Mouse (Mus musculus) midbrain, embryonic 11.5 days (tissue): ENCODE measurements around the gene Pxk. TPM values are rescaled to one million over a fixed set of nuclear protein-coding genes. Genes with fewer than 3 reads are reported as not detected.

Experiments
- ATAC-seq: fragments of 200-750 bp; cut with Nextera tagmentation; 2 replicates; pipeline ENCODE4 v1.8.0; 2017; ENCODE audit warnings: moderate TSS enrichment, moderate library complexity; ENCODE audit not compliant: low FRiP score
- DNase-seq: peaks from one replicate; pipeline ENCODE4 v3.0.0; 2015; ENCODE audit warnings: low spot score; ENCODE audit errors: missing footprints
- H3K27ac ChIP-seq: fragments of 300-500 bp; sonication (generic); 2 replicates; pipeline ENCODE4 v1.5.1; 2014; ENCODE audit warnings: low read depth, low read length
- H3K27me3 ChIP-seq: fragments of 300-500 bp; sonication (generic); 2 replicates; pipeline ENCODE4 v1.6.1; 2014; ENCODE audit warnings: mild to moderate bottlenecking, low read length, moderate library complexity, mixed read lengths; ENCODE audit not compliant: control insufficient read depth, insufficient read depth
- H3K36me3 ChIP-seq: fragments of 300-500 bp; sonication (generic); 2 replicates; pipeline ENCODE4 v1.6.1; 2014; ENCODE audit warnings: mild to moderate bottlenecking, low read length, moderate library complexity, mixed read lengths; ENCODE audit not compliant: control insufficient read depth, insufficient read depth
- H3K4me1 ChIP-seq: fragments of 300-500 bp; sonication (generic); 2 replicates; pipeline ENCODE4 v1.6.1; 2014; ENCODE audit warnings: low read length; ENCODE audit not compliant: control insufficient read depth, insufficient read depth
- H3K4me2 ChIP-seq: fragments of 300-500 bp; sonication (generic); 2 replicates; pipeline ENCODE4 v1.6.1; 2014; ENCODE audit warnings: mild to moderate bottlenecking, moderate library complexity
- H3K4me3 ChIP-seq: fragments of 300-500 bp; sonication (generic); 2 replicates; pipeline ENCODE4 v1.5.1; 2014; ENCODE audit warnings: low read depth, low read length
- H3K9ac ChIP-seq: fragments of 300-500 bp; sonication (generic); 2 replicates; pipeline ENCODE4 v1.6.1; 2014; ENCODE audit warnings: low read length
- H3K9me3 ChIP-seq: fragments of 300-500 bp; sonication (generic); 2 replicates; pipeline ENCODE4 v1.6.1; 2016; ENCODE audit warnings: low read length; ENCODE audit not compliant: control insufficient read depth
- WGBS: fragments of 180-500 bp; shearing (Covaris S2); extraction: QIAGEN DNeasy Blood & Tissue Kit; methylation state at CpG from one replicate; pipeline ENCODE4 v1.1.7; 2014; 5-methylcytosine and 5-hydroxymethylcytosine counted together
- polyA plus RNA-seq: library from polyadenylated mRNA; unstranded; fragments of >200 nt; fragmentation: Nextera tagmentation; extraction: Ambion mirVana; gene quantifications from 2 replicates; pipeline ENCODE4 v1.2.1, GENCODE M21; 2014

Pxk gene
- polyA plus RNA-seq, 1 experiment from 2014 or later, result 23.2 TPM

GRCm38 (mm10) chr14:8094931-8095561 is 3.0 kb upstream of the Pxk start:
- no peak for ATAC-seq
- whole genome bisulfite sequencing, result 77% methylated on average over 3 of the region's 3 CpGs
- Histone ChIP-seq H3K4me2 (no peak overlapping the region), H3K9me3 (no peaks in the 10 kb centered on the region), H3K36me3 (no peaks in the 10 kb centered on the region; the same call in 1 of the 2 replicates), H3K27me3 (no peaks in the 10 kb centered on the region), H3K4me3 (no peak overlapping the region), H3K9ac (no peak overlapping the region), H3K4me1 (peaks cover 3% of the 10 kb centered on the region; the same call in 1 of the 2 replicates), H3K27ac (no peak overlapping the region)
- no peak for DNase-seq

GRCm38 (mm10) chr14:8095562-8095950 is 2.5 kb upstream of the Pxk start:
- Histone ChIP-seq H3K27ac (no peak overlapping the region), H3K36me3 (no peaks in the 10 kb centered on the region; the same call in 1 of the 2 replicates), H3K4me1 (peaks cover 3% of the 10 kb centered on the region; the same call in 1 of the 2 replicates), H3K27me3 (no peaks in the 10 kb centered on the region), H3K9me3 (no peaks in the 10 kb centered on the region), H3K9ac (no peak overlapping the region), H3K4me2 (no peak overlapping the region), H3K4me3 (no peak overlapping the region)
- WGBS, result 83% methylated on average over 7 of the region's 7 CpGs
- ATAC-seq (no peak), DNase-seq (no peak)

GRCm38 (mm10) chr14:8098687-8098995 is 630 bp downstream of the Pxk start:
- 0% methylated on average over 5 of the region's 5 CpGs for WGBS
- H3K4me3 ChIP-seq, result peak overlapping the region; percentile 82
- ATAC-seq (no peak), DNase-seq (peak; percentile 93)
- H3K27me3 ChIP-seq, result no peaks in the 10 kb centered on the region
- H3K4me2 ChIP-seq, result peak overlapping the region; percentile 61
- H3K9ac ChIP-seq, result peak overlapping the region; percentile 79
- no peak overlapping the region for H3K27ac ChIP-seq
- peaks cover 3% of the 10 kb centered on the region; the same call in 1 of the 2 replicates for H3K4me1 ChIP-seq
- no peaks in the 10 kb centered on the region for H3K9me3 ChIP-seq
- H3K36me3 ChIP-seq, result no peaks in the 10 kb centered on the region

- H3K27me3 ChIP-seq, result no peaks in the 10 kb centered on the region
- no peaks in the 10 kb centered on the region for H3K9me3 ChIP-seq
- H3K9ac ChIP-seq, result no peak overlapping the region
- no peak overlapping the region for H3K27ac ChIP-seq
- 0 out of 2 replicates have a peak overlapping the region, but pooled peaks have one; percentile 61 for H3K4me2 ChIP-seq
- ATAC-seq (no peak), DNase-seq (no peak)
- H3K36me3 ChIP-seq, result no peaks in the 10 kb centered on the region
- 75% methylated on average over 10 of the region's 10 CpGs for WGBS
- peaks cover 3% of the 10 kb centered on the region; the same call in 1 of the 2 replicates for H3K4me1 ChIP-seq
- no peak overlapping the region for H3K4me3 ChIP-seq
Measured at GRCm38 (mm10) chr14:8099561-8100021, 1.6 kb downstream of the Pxk start.

GRCm38 (mm10) chr14:8101886-8102285 is 3.9 kb downstream of the Pxk start:
- no peak overlapping the region for H3K4me2 ChIP-seq
- peaks cover 3% of the 10 kb centered on the region; the same call in 1 of the 2 replicates for H3K4me1 ChIP-seq
- no peak for ATAC-seq
- DNase-seq, result no peak
- WGBS, result 82% methylated on average over 8 of the region's 8 CpGs
- no peaks in the 10 kb centered on the region for H3K9me3 ChIP-seq
- no peak overlapping the region for H3K9ac ChIP-seq
- no peaks in the 10 kb centered on the region for H3K36me3 ChIP-seq
- H3K4me3 ChIP-seq, result no peak overlapping the region
- H3K27me3 ChIP-seq, result no peaks in the 10 kb centered on the region
- no peak overlapping the region for H3K27ac ChIP-seq

GRCm38 (mm10) chr14:8102676-8103075 is 4.7 kb downstream of the Pxk start:
- peaks cover 1% of the 10 kb centered on the region; the same call in 1 of the 2 replicates for H3K4me1 ChIP-seq
- 84% methylated on average over 12 of the region's 12 CpGs for WGBS
- no peak for ATAC-seq
- no peak overlapping the region for H3K27ac ChIP-seq
- no peaks in the 10 kb centered on the region for H3K36me3 ChIP-seq
- H3K27me3 ChIP-seq, result no peaks in the 10 kb centered on the region
- H3K9me3 ChIP-seq, result no peaks in the 10 kb centered on the region
- H3K4me3 ChIP-seq, result no peak overlapping the region
- no peak overlapping the region for H3K4me2 ChIP-seq
- no peak overlapping the region for H3K9ac ChIP-seq
- no peak for DNase-seq

- Histone ChIP-seq H3K9ac (no peak overlapping the region), H3K4me3 (no peak overlapping the region), H3K36me3 (no peaks in the 10 kb centered on the region), H3K9me3 (no peaks in the 10 kb centered on the region), H3K27ac (no peak overlapping the region), H3K4me2 (no peak overlapping the region), H3K27me3 (no peaks in the 10 kb centered on the region), H3K4me1 (no peaks in the 10 kb centered on the region)
- no peak for DNase-seq
- WGBS, result 86% methylated on average over 4 of the region's 4 CpGs
- ATAC-seq, result no peak
Measured at GRCm38 (mm10) chr14:8108047-8108446, 10.0 kb downstream of the Pxk start.

GRCm38 (mm10) chr14:8108976-8109375 is 11.0 kb downstream of the Pxk start:
- no peak overlapping the region for H3K4me2 ChIP-seq
- no peaks in the 10 kb centered on the region for H3K36me3 ChIP-seq
- whole genome bisulfite sequencing, result 100% methylated on average over 1 of the region's 1 CpGs
- no peaks in the 10 kb centered on the region for H3K9me3 ChIP-seq
- DNase-seq, result no peak
- no peak overlapping the region for H3K4me3 ChIP-seq
- no peak for ATAC-seq
- no peaks in the 10 kb centered on the region for H3K4me1 ChIP-seq
- no peaks in the 10 kb centered on the region for H3K27me3 ChIP-seq
- H3K27ac ChIP-seq, result no peak overlapping the region
- no peak overlapping the region for H3K9ac ChIP-seq

GRCm38 (mm10) chr14:8111545-8111944 is 13.5 kb downstream of the Pxk start:
- Histone ChIP-seq H3K4me3 (no peak overlapping the region), H3K36me3 (no peaks in the 10 kb centered on the region), H3K9ac (no peak overlapping the region), H3K9me3 (no peaks in the 10 kb centered on the region), H3K27me3 (no peaks in the 10 kb centered on the region), H3K4me2 (no peak overlapping the region), H3K4me1 (no peaks in the 10 kb centered on the region), H3K27ac (no peak overlapping the region)
- ATAC-seq (no peak), DNase-seq (no peak)
- WGBS, result 85% methylated on average over 6 of the region's 6 CpGs
